In the genomic region with DNA sequence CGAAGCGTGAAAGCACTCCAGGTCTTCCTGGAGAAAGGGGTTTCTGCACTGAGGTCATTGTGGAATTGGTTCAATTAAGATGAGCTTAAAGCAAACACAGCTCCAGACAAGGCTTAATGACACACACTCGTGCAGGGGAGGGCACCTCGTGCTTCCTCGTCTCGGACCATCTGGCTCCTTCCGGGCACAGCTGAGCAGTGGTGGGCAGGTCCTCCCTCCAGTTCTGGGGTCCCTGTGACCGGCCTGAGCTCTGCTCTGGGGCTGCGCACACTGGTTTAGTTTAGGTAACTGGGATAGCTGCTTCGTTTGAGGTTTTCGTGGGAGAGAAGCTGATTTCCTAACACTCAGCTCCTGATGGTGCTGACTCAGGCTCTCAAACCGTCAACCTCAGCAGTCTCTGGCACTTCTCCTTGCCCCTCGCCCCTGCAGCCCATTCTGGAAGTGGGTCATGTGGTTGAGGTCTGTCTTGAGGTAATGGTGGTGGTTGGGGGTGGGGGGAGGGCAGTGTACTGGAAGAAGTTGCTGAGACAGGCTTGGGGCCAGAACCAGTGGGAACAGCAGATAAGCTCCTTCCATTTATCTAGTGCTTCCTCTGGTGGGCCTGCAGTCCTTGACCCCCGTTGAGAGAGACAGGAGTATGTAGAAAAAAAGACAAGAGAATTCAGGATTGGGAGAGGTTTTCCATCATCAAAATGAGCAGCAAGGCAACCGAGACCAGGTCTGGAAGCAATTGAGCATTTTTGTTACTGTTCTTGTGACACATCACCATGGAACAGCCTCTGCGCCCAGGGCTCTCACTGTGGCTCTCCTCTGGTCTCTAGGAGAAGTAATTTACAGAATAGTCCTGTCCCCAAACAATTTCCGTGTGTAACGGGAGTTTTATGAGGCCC, we compare ENCODE assay signal across 8 mouse cellular contexts. TPM values are rescaled to one million over a fixed set of nuclear protein-coding genes. Genes with fewer than 3 reads are reported as not detected.
DNase-seq lines count a peak whose midpoint lies in the region; ATAC-seq lines count a peak whose summit lies in the region.

No protein-coding gene starts in this region.

- peak overlapping the region; percentile 34; the same call in 1 of the 2 replicates for H3K9ac ChIP-seq in intestine, embryonic 16.5 days (ENCODE audit: low read depth, low read length)
- H3K9ac ChIP-seq in liver, embryonic 15.5 days = peak overlapping the region; percentile 9; the same call in 1 of the 2 replicates

- H3K36me3 ChIP-seq in intestine, embryonic 16.5 days (ENCODE audit: control insufficient read depth, insufficient read depth, low read length) = 0 out of 2 replicates have a peak, but pooled peaks cover 5% of the 10 kb centered on the region
- H3K36me3 ChIP-seq in liver, embryonic 15.5 days (replicated peaks) = peaks cover 4% of the 10 kb centered on the region; the same call in 1 of the 2 replicates

- peaks cover 32% of the 10 kb centered on the region for H3K4me1 ChIP-seq in intestine, embryonic 16.5 days (ENCODE audit: control insufficient read depth, insufficient read depth, low read length)
- H3K4me1 ChIP-seq in liver, embryonic 15.5 days (replicated peaks) = peaks cover 38% of the 10 kb centered on the region

- H3K27ac ChIP-seq in intestine, embryonic 16.5 days (ENCODE audit: low read length) = peak overlapping the region; percentile 58
- H3K27ac ChIP-seq in liver, embryonic 15.5 days (replicated peaks) = peak overlapping the region; percentile 56; the same call in 1 of the 2 replicates

- peak overlapping the region; percentile 28 for H3K4me2 ChIP-seq in intestine, embryonic 16.5 days (ENCODE audit: low read depth, low read length)
- H3K4me2 ChIP-seq in liver, embryonic 15.5 days = peak overlapping the region; percentile 29

- 31% methylated on average over 18 of the region's 18 CpGs for WGBS in intestine, embryonic 16.5 days
- WGBS in liver, embryonic 15.5 days (ENCODE audit: insufficient replicate concordance) = 12% methylated on average over 18 of the region's 18 CpGs

- H3K27me3 ChIP-seq in intestine, embryonic 16.5 days (replicated peaks; ENCODE audit: control insufficient read depth, insufficient read depth, low read length) = no peaks in the 10 kb centered on the region
- H3K27me3 ChIP-seq in liver, embryonic 15.5 days = no peaks in the 10 kb centered on the region

- peak; percentile 55 for DNase-seq in embryo, embryonic 11 days
- no peak for DNase-seq in embryo, embryonic 9.5 days (ENCODE audit: extremely low spot score)
- DNase-seq in right cerebral cortex, postnatal 10 days (ENCODE audit: low spot score in 2 of 2) = peak; percentile 58 to 66
- no peak for DNase-seq in right cerebral cortex, postnatal 4 days
- peak; percentile 18 for DNase-seq in thymus, postnatal 0 days (ENCODE audit: low spot score)
- no peak for DNase-seq in right cerebral cortex, postnatal 36 days (ENCODE audit: low spot score in 2 of 2)

- peak; percentile 60 for ATAC-seq in intestine, embryonic 16.5 days
- peak; percentile 57 for ATAC-seq in liver, embryonic 15.5 days (ENCODE audit: insufficient read depth)

- H3K9me3 ChIP-seq in intestine, embryonic 16.5 days (ENCODE audit: control insufficient read depth, low read length) = no peaks in the 10 kb centered on the region
- H3K9me3 ChIP-seq in liver, embryonic 15.5 days (replicated peaks) = no peaks in the 10 kb centered on the region

- no peak overlapping the region for H3K4me3 ChIP-seq in intestine, embryonic 16.5 days (ENCODE audit: low read length)
- H3K4me3 ChIP-seq in liver, embryonic 15.5 days (replicated peaks) = no peak overlapping the region

RNA-seq across cellular contexts. Expression of gene Umps, which starts 44.5 kb away (rescaled TPM):
- polyA plus RNA-seq in intestine, embryonic 16.5 days (2015; fragmentation: Nextera tagmentation; extraction: Ambion mirVana) = 40.0 and 49.4 TPM in 2 replicates
- polyA plus RNA-seq in liver, embryonic 15.5 days (2015; fragmentation: Nextera tagmentation; extraction: Ambion mirVana) = 34.0 and 35.1 TPM in 2 replicates
- polyA plus RNA-seq in thymus, postnatal 0 days (2015; fragmentation: Nextera tagmentation; extraction: Ambion mirVana) = 46.2 and 53.2 TPM in 2 replicates

Comparison
In these comparisons a context has a peak if more than half of its experiments do, and no peak if none do; other contexts are left out.
1. DNase-seq: peak in embryo, embryonic 11 days (single experiment), right cerebral cortex, postnatal 10 days (2 of 2) and thymus, postnatal 0 days (single experiment); none in embryo, embryonic 9.5 days (single experiment), right cerebral cortex, postnatal 4 days (single experiment) and right cerebral cortex, postnatal 36 days (0 of 2).